Mouse (Mus musculus): Measurements from ENCODE around the gene Brms1l. TPM values are rescaled to one million over a fixed set of nuclear protein-coding genes. Genes with fewer than 3 reads are reported as not detected.

Gene Brms1l
- polyA plus RNA-seq, 1 experiment from 2014 or later = 11.2 TPM

GRCm38 (mm10) chr12:55904801-55905200 lies 68.7 kb downstream of the Brms1l start:
- 38% methylated on average over 1 of the region's 1 CpGs for WGBS (ENCODE audit: insufficient replicate concordance)
- no peaks in the 10 kb centered on the region for H3K9me3 ChIP-seq (replicated peaks; ENCODE audit: control insufficient read depth, low read length)
- H3K27ac ChIP-seq (ENCODE audit: low read length) = no peak overlapping the region
- no peak overlapping the region for H3K4me2 ChIP-seq (ENCODE audit: low read depth, low read length)
- H3K36me3 ChIP-seq (ENCODE audit: control insufficient read depth, insufficient read depth) = no peaks in the 10 kb centered on the region
- H3K4me1 ChIP-seq (ENCODE audit: control insufficient read depth, low read depth, low read length) = no peaks in the 10 kb centered on the region
- no peak overlapping the region for H3K9ac ChIP-seq (ENCODE audit: low read depth, low read length)
- H3K27me3 ChIP-seq (ENCODE audit: control insufficient read depth, insufficient read depth, low read depth, low read length) = no peaks in the 10 kb centered on the region
- peak; percentile 55 for ATAC-seq (ENCODE audit: low read depth)
- no peak overlapping the region for H3K4me3 ChIP-seq (ENCODE audit: low read depth, low read length)

GRCm38 (mm10) chr12:55912138-55912537 lies 76.0 kb downstream of the Brms1l start:
- Histone ChIP-seq H3K9ac (ENCODE audit: low read depth, low read length) (no peak overlapping the region), H3K27me3 (ENCODE audit: control insufficient read depth, insufficient read depth, low read depth, low read length) (no peaks in the 10 kb centered on the region), H3K4me3 (ENCODE audit: low read depth, low read length) (no peak overlapping the region), H3K27ac (ENCODE audit: low read length) (no peak overlapping the region), H3K36me3 (ENCODE audit: control insufficient read depth, insufficient read depth) (no peaks in the 10 kb centered on the region), H3K4me2 (ENCODE audit: low read depth, low read length) (no peak overlapping the region), H3K9me3 (replicated peaks; ENCODE audit: control insufficient read depth, low read length) (no peaks in the 10 kb centered on the region), H3K4me1 (ENCODE audit: control insufficient read depth, low read depth, low read length) (no peaks in the 10 kb centered on the region)
- ATAC-seq (ENCODE audit: low read depth) = no peak
- 40% methylated on average over 3 of the region's 3 CpGs for WGBS (ENCODE audit: insufficient replicate concordance)

GRCm38 (mm10) chr12:55913201-55913600 lies 77.1 kb downstream of the Brms1l start:
- no peak for ATAC-seq (ENCODE audit: low read depth)
- no peak overlapping the region for H3K4me3 ChIP-seq (ENCODE audit: low read depth, low read length)
- no peak overlapping the region for H3K27ac ChIP-seq (ENCODE audit: low read length)
- no peaks in the 10 kb centered on the region for H3K27me3 ChIP-seq (ENCODE audit: control insufficient read depth, insufficient read depth, low read depth, low read length)
- H3K9me3 ChIP-seq (replicated peaks; ENCODE audit: control insufficient read depth, low read length) = no peaks in the 10 kb centered on the region
- H3K36me3 ChIP-seq (ENCODE audit: control insufficient read depth, insufficient read depth) = no peaks in the 10 kb centered on the region
- H3K4me1 ChIP-seq (ENCODE audit: control insufficient read depth, low read depth, low read length) = no peaks in the 10 kb centered on the region
- H3K4me2 ChIP-seq (ENCODE audit: low read depth, low read length) = no peak overlapping the region
- 61% methylated on average over 9 of the region's 9 CpGs for WGBS (ENCODE audit: insufficient replicate concordance)
- no peak overlapping the region for H3K9ac ChIP-seq (ENCODE audit: low read depth, low read length)

- Histone ChIP-seq H3K4me3 (ENCODE audit: low read depth, low read length) (no peak overlapping the region), H3K9me3 (replicated peaks; ENCODE audit: control insufficient read depth, low read length) (no peaks in the 10 kb centered on the region), H3K4me1 (ENCODE audit: control insufficient read depth, low read depth, low read length) (no peaks in the 10 kb centered on the region), H3K4me2 (ENCODE audit: low read depth, low read length) (no peak overlapping the region), H3K27me3 (ENCODE audit: control insufficient read depth, insufficient read depth, low read depth, low read length) (no peaks in the 10 kb centered on the region), H3K27ac (ENCODE audit: low read length) (no peak overlapping the region), H3K9ac (ENCODE audit: low read depth, low read length) (no peak overlapping the region), H3K36me3 (ENCODE audit: control insufficient read depth, insufficient read depth) (no peaks in the 10 kb centered on the region)
- WGBS (ENCODE audit: insufficient replicate concordance) = 65% methylated on average over 8 of the region's 8 CpGs
- ATAC-seq (ENCODE audit: low read depth) = no peak
Observed at GRCm38 (mm10) chr12:55916250-55916649, 80.1 kb downstream of the Brms1l start.

- Histone ChIP-seq H3K9ac (ENCODE audit: low read depth, low read length) (no peak overlapping the region), H3K27ac (ENCODE audit: low read length) (no peak overlapping the region), H3K4me3 (ENCODE audit: low read depth, low read length) (no peak overlapping the region), H3K36me3 (ENCODE audit: control insufficient read depth, insufficient read depth) (no peaks in the 10 kb centered on the region), H3K4me2 (ENCODE audit: low read depth, low read length) (no peak overlapping the region), H3K9me3 (replicated peaks; ENCODE audit: control insufficient read depth, low read length) (no peaks in the 10 kb centered on the region), H3K27me3 (ENCODE audit: control insufficient read depth, insufficient read depth, low read depth, low read length) (no peaks in the 10 kb centered on the region), H3K4me1 (ENCODE audit: control insufficient read depth, low read depth, low read length) (no peaks in the 10 kb centered on the region)
- ATAC-seq (ENCODE audit: low read depth) = no peak
- WGBS (ENCODE audit: insufficient replicate concordance) = 85% methylated on average over 19 of the region's 19 CpGs
Observed at GRCm38 (mm10) chr12:55917020-55917419, 80.9 kb downstream of the Brms1l start.

Small RNAs within 50 kb of the gene (microRNA-seq; reads per million reads assigned to microRNA genes)
- gene Gm23394 = 0.74 reads per million

Other genes starting within 250 kb of the Brms1l start
- not detected in 2 replicates for gene Insm2, start 236.9 kb upstream of the Brms1l start, polyA plus RNA-seq (2015; fragmentation: Nextera tagmentation; extraction: Ambion mirVana)
- 3.2 TPM in 2 replicates for gene Ralgapa1, start 15.2 kb upstream of the Brms1l start, polyA plus RNA-seq (2015; fragmentation: Nextera tagmentation; extraction: Ambion mirVana)